Mouse (Mus musculus) limb, embryonic 14.5 days (tissue): Measurements from ENCODE around the gene Spock1. TPM values are rescaled to one million over a fixed set of nuclear protein-coding genes. Genes with fewer than 3 reads are reported as not detected.

Source experiments
- ATAC-seq: fragments of 200-750 bp; cut with Nextera tagmentation; 2 replicates; pipeline ENCODE4 v1.8.0; 2017; ENCODE audit warnings: low read depth, moderate number of reproducible peaks, moderate TSS enrichment; ENCODE audit not compliant: low FRiP score
- DNase-seq: peaks from one replicate; pipeline ENCODE4 v3.0.0-alpha.2; 2015; ENCODE audit warnings: low spot score
- H3K27ac ChIP-seq: fragments of 300-500 bp; sonication (generic); replicated peaks from 2 replicates; pipeline ENCODE4 v1.5.1; 2014; ENCODE audit warnings: low read depth, mild to moderate bottlenecking, low read length, moderate library complexity, mixed read lengths
- H3K27me3 ChIP-seq: fragments of 300-500 bp; sonication (generic); 2 replicates; pipeline ENCODE4 v1.6.1; 2014; ENCODE audit warnings: low read length, mixed read lengths; ENCODE audit not compliant: control insufficient read depth, insufficient read depth
- H3K36me3 ChIP-seq: fragments of 300-500 bp; sonication (generic); 2 replicates; pipeline ENCODE4 v1.6.1; 2014; ENCODE audit warnings: mild to moderate bottlenecking, low read length, moderate library complexity, mixed read lengths; ENCODE audit not compliant: control insufficient read depth, insufficient read depth
- H3K4me1 ChIP-seq: fragments of 300-500 bp; sonication (generic); 2 replicates; pipeline ENCODE4 v1.6.1; 2014; ENCODE audit warnings: antibody characterized with exemption, low read length, mixed read lengths; ENCODE audit not compliant: control insufficient read depth, insufficient read depth
- H3K4me2 ChIP-seq: fragments of 300-500 bp; sonication (generic); replicated peaks from 2 replicates; pipeline ENCODE4 v1.6.1; 2014; ENCODE audit warnings: low read depth, mild to moderate bottlenecking, low read length, moderate library complexity; ENCODE audit not compliant: severe bottlenecking
- H3K4me3 ChIP-seq: fragments of 300-500 bp; sonication (generic); replicated peaks from 2 replicates; pipeline ENCODE4 v1.5.1; 2014; ENCODE audit warnings: low read length
- H3K9ac ChIP-seq: fragments of 300-500 bp; sonication (generic); 2 replicates; pipeline ENCODE4 v1.6.1; 2014; ENCODE audit warnings: mild to moderate bottlenecking, low read depth, low read length, moderate library complexity; ENCODE audit not compliant: severe bottlenecking
- H3K9me3 ChIP-seq: fragments of 300-500 bp; sonication (generic); 2 replicates; pipeline ENCODE4 v1.6.1; 2016; ENCODE audit warnings: low read length; ENCODE audit not compliant: control insufficient read depth
- POLR2A ChIP-seq: fragments of 200-500 bp; IDR thresholded peaks from 2 replicates; pipeline ENCODE4 v1.8.0; 2012; ENCODE audit warnings: inconsistent platforms, mild to moderate bottlenecking, moderate library complexity, borderline replicate concordance; ENCODE audit not compliant: insufficient read depth, insufficient read length; ENCODE audit errors: extremely low read depth
- WGBS: fragments of 180-500 bp; shearing (Covaris S2); extraction: QIAGEN DNeasy Blood & Tissue Kit; methylation state at CpG from one replicate; pipeline ENCODE4 v1.1.7; 2014; 5-methylcytosine and 5-hydroxymethylcytosine counted together
- polyA plus RNA-seq, 2 experiments: library from polyadenylated mRNA; depleted of rRNA in 1 of 2; stranded (reverse) in 1 of 2; unstranded in 1 of 2; fragments of >200 nt; fragmentation: Nextera tagmentation in 1 of 2; extraction: Ambion mirVana in 1 of 2; gene quantifications; 2 replicates each; pipeline versions ENCODE4 v1.2.1 to v1.2.3; 2012 to 2014

Spock1 gene
- polyA plus RNA-seq, 2 experiments, result 1.6 to 2.1 TPM

DNA sequence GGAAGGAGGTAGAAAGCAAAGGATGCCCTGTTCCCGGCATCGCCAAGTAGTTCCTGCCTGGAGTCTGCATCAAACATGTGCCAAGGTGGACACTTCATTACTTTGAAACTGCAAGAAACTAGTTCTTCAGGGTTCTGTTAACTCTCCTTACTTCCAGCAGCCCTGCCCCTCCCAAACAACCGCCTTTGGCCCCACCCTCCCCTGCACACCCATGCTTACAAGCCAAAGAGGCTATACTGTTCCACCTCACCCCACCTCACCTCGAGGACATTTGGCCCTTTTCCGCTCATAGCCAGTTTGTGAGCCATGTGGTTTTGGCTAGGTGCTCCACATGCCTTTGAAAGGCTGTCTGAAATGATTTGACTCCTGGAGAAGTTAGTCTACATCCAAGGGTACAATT, 211.4 kb downstream of the Spock1 start:
- Histone ChIP-seq H3K9me3 (no peaks in the 10 kb centered on the region), H3K4me3 (no peak overlapping the region), H3K36me3 (no peaks in the 10 kb centered on the region), H3K4me1 (0 out of 2 replicates have a peak, but pooled peaks cover 2% of the 10 kb centered on the region), H3K27ac (no peak overlapping the region), H3K27me3 (no peaks in the 10 kb centered on the region), H3K9ac (no peak overlapping the region), H3K4me2 (no peak overlapping the region)
- 61% methylated on average over 5 of the region's 5 CpGs for WGBS
- DNase-seq (no peak), ATAC-seq (no peak)
- TF ChIP-seq POLR2A, result no peak

DNA sequence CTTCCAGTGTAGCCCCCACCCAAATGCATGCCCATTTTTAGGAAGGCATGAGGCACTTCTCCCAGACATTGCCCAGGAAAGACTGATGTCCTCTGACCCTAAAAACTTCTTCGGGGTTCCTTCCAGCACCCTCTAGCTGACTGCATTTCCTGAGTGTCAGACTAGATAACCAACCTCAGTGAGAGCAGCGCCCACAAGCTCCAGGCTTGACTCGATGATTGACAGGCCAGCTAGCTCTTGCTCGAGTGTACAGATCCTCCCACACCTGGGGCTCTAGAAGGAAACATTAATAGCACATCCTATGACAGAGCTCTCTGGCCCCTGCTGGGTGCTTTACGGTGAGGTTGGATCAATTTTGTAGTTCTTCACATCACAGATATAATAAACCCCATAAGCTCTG, 219.2 kb downstream of the Spock1 start:
- H3K27ac ChIP-seq, result no peak overlapping the region
- no peaks in the 10 kb centered on the region for H3K9me3 ChIP-seq
- no peak overlapping the region for H3K4me3 ChIP-seq
- H3K27me3 ChIP-seq, result no peaks in the 10 kb centered on the region
- no peak overlapping the region for H3K4me2 ChIP-seq
- DNase-seq (no peak), ATAC-seq (no peak)
- no peaks in the 10 kb centered on the region for H3K4me1 ChIP-seq
- TF ChIP-seq POLR2A, result no peak
- no peaks in the 10 kb centered on the region for H3K36me3 ChIP-seq
- 78% methylated on average over 5 of the region's 5 CpGs for WGBS
- H3K9ac ChIP-seq, result no peak overlapping the region

DNA sequence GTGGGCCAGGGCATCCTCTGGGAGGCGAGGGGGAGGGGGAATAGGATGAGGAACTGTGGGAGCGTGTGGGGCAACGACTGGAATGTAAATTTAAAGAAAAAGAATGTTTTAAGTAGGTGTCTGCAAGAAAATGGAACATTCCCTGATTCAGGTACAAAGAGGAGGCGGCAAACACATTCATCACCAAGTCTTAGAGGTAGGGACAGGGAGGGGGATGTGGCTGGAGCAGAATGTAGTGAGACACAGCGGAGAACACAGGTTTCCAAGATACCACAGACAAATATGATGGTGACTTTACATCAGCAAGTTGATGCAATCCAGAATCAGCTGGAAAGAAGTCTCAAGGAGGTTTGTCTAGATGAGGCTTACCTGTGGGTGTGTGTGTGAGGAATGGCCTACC, 221.7 kb downstream of the Spock1 start:
- Histone ChIP-seq H3K36me3 (no peaks in the 10 kb centered on the region), H3K9me3 (no peaks in the 10 kb centered on the region), H3K4me1 (no peaks in the 10 kb centered on the region), H3K4me3 (no peak overlapping the region), H3K9ac (no peak overlapping the region), H3K4me2 (no peak overlapping the region), H3K27me3 (no peaks in the 10 kb centered on the region), H3K27ac (no peak overlapping the region)
- no peak for TF ChIP-seq POLR2A
- DNase-seq, result no peak
- 64% methylated on average over 5 of the region's 5 CpGs for WGBS
- no peak for ATAC-seq

DNA sequence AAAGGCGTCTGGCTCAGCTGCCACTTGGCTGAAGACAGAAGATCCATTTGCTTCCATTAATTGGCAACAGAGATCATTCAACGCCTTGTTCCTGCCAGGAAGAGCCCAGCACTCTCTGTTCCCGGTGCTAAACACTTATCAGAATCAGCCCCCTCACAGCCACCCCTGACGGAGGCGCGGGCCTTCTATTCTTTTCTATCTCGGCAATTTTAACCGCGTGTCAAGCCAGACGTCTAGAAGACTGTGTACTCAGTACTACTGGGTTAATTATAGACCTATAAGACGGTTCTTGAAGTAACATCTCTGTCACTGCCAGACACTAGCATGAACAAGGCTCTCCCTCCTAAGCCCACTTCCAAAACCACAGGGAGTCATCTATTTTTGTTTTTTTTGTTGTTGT, 222.9 kb downstream of the Spock1 start:
- Histone ChIP-seq H3K4me3 (no peak overlapping the region), H3K4me1 (no peaks in the 10 kb centered on the region), H3K27ac (no peak overlapping the region), H3K36me3 (no peaks in the 10 kb centered on the region), H3K27me3 (no peaks in the 10 kb centered on the region), H3K9me3 (no peaks in the 10 kb centered on the region), H3K9ac (no peak overlapping the region), H3K4me2 (no peak overlapping the region)
- no peak for TF ChIP-seq POLR2A
- 67% methylated on average over 11 of the region's 11 CpGs for WGBS
- DNase-seq (no peak), ATAC-seq (no peak)

DNA sequence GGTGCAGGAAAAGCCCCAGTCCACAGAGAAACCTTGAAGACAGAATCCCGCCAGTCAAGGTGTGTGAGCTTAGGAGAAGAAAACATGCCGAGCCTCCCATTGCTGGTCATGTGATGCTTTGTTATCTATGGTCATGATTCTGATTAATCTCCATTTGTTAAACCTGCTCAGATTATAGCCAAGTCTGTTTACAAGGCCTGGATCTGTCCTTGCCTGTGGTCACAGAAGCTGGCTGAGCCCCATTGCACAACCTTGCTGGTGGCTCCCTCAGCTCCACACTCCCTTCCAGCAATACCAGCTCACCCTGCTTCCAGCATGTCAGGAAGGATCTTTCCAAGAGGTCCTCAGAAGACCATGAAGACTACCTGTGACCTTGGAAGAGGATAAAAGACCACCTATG, 228.5 kb downstream of the Spock1 start:
- no peaks in the 10 kb centered on the region for H3K4me1 ChIP-seq
- no peak overlapping the region for H3K27ac ChIP-seq
- no peak overlapping the region for H3K4me2 ChIP-seq
- no peak overlapping the region for H3K4me3 ChIP-seq
- no peaks in the 10 kb centered on the region for H3K36me3 ChIP-seq
- H3K27me3 ChIP-seq, result no peaks in the 10 kb centered on the region; the same call in 1 of the 2 replicates
- H3K9ac ChIP-seq, result no peak overlapping the region
- DNase-seq, result no peak
- H3K9me3 ChIP-seq, result no peaks in the 10 kb centered on the region
- TF ChIP-seq POLR2A, result no peak
- no peak for ATAC-seq
- 79% methylated on average over 2 of the region's 2 CpGs for WGBS

DNA sequence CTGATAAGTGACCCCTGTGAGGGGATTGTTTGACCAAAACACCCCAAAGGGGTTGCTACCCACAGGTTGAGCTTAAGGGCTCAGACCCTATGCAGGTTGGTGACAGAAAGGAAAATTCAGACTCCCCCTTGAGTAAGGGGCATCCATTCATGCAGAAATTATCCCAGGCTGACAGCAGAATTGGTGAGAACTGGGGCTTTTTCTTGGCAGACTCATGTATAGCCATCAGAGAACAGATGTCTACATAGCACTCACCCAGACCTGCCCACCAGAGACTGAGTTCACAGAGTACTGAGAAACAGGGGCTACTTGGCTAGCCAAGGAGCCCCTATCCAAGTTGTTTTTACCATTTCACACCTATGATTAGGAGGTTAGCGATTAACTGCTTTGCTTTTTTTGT, 231.3 kb downstream of the Spock1 start:
- H3K4me3 ChIP-seq, result no peak overlapping the region
- 89% methylated on average over 1 of the region's 1 CpGs for WGBS
- no peak for DNase-seq
- no peaks in the 10 kb centered on the region; the same call in 1 of the 2 replicates for H3K27me3 ChIP-seq
- H3K4me1 ChIP-seq, result peaks cover 3% of the 10 kb centered on the region; the same call in 1 of the 2 replicates
- ATAC-seq, result no peak
- no peak overlapping the region for H3K4me2 ChIP-seq
- H3K9me3 ChIP-seq, result no peaks in the 10 kb centered on the region
- H3K36me3 ChIP-seq, result no peaks in the 10 kb centered on the region
- H3K27ac ChIP-seq, result no peak overlapping the region
- no peak for TF ChIP-seq POLR2A
- no peak overlapping the region for H3K9ac ChIP-seq
